Mouse (Mus musculus): ENCODE results near the gene B3gnt3. TPM values are rescaled to one million over a fixed set of nuclear protein-coding genes. Genes with fewer than 3 reads are reported as not detected.

B3gnt3 gene
- polyA plus RNA-seq, 1 experiment = 0.77 TPM

- Histone ChIP-seq H3K4me3 (replicated peaks) (no peak overlapping the region), H3K36me3 (replicated peaks; ENCODE audit: low read length) (peaks cover 70% of the 10 kb centered on the region), H3K27me3 (replicated peaks) (no peaks in the 10 kb centered on the region), H3K4me1 (peaks cover 43% of the 10 kb centered on the region), H3K9me3 (no peaks in the 10 kb centered on the region)
- no peak for TF ChIP-seq FLI1 (IDR thresholded peaks at IDR 0.05; ENCODE audit: low read length)
- no peak for TF ChIP-seq GATA1 (IDR thresholded peaks at IDR 0.05; ENCODE audit: borderline replicate concordance, low read length)
These were observed 21.9 kb downstream of the B3gnt3 start for GRCm38 (mm10) chr8:71679550-71680168.

DNA sequence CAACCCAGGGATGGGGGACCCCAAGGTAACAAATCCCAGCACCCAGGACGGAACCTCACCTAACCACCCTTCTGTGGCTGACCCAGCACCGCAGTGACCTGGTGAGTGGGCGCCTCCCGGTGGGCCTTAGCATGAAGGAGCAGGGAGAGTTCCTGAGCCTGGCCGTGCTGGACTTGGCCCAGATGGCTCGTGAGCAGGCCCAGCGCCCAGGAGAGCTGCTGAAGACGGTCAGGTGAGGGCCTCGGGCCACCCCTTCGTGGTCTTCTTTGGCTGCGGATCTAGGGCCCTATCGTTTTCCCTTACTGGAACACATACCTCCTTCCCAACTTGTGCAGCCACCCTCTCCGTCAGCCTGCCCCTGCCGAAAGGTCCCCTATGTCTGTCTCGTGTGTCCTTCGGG is 22.5 kb downstream of the B3gnt3 start:
- Histone ChIP-seq H3K36me3 (replicated peaks; ENCODE audit: low read length) (peaks cover 65% of the 10 kb centered on the region), H3K9me3 (no peaks in the 10 kb centered on the region), H3K4me3 (replicated peaks) (no peak overlapping the region), H3K4me1 (peaks cover 46% of the 10 kb centered on the region), H3K27me3 (replicated peaks) (no peaks in the 10 kb centered on the region)
- TF ChIP-seq FLI1 (IDR thresholded peaks at IDR 0.05; ENCODE audit: low read length) (no peak), GATA1 (IDR thresholded peaks at IDR 0.05; ENCODE audit: borderline replicate concordance, low read length) (no peak)

DNA sequence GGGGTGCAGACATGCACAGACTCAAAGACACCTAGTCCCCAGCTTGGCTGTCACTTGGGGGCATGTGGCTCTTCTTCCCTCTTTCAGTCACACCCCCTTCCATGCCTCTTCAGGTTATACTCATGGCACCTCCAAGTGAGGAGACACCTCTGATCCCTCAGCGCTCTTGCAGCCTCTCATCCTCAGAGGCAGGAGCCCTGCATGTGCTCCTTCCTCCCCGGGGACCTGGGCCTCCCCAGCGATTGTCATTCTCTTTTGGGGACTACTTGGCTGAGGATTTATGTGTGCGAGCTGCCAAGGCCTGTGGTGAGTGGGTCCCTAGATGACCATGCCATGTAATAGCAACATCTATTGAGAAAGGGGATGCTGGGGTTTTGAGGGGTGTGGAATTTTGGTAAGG is 23.4 kb downstream of the B3gnt3 start:
- TF ChIP-seq FLI1 (IDR thresholded peaks at IDR 0.05; ENCODE audit: low read length) = no peak
- no peak for TF ChIP-seq GATA1 (IDR thresholded peaks at IDR 0.05; ENCODE audit: borderline replicate concordance, low read length)
- H3K9me3 ChIP-seq = no peaks in the 10 kb centered on the region
- peaks cover 55% of the 10 kb centered on the region for H3K4me1 ChIP-seq
- H3K27me3 ChIP-seq (replicated peaks) = no peaks in the 10 kb centered on the region
- peak overlapping the region; percentile 97 for H3K4me3 ChIP-seq (replicated peaks)
- H3K36me3 ChIP-seq (replicated peaks; ENCODE audit: low read length) = peaks cover 56% of the 10 kb centered on the region

- no peak for TF ChIP-seq GATA1 (IDR thresholded peaks at IDR 0.05; ENCODE audit: borderline replicate concordance, low read length)
- Histone ChIP-seq H3K4me1 (peaks cover 61% of the 10 kb centered on the region), H3K4me3 (replicated peaks) (peak overlapping the region; percentile 97), H3K9me3 (no peaks in the 10 kb centered on the region), H3K27me3 (replicated peaks) (no peaks in the 10 kb centered on the region), H3K36me3 (replicated peaks; ENCODE audit: low read length) (peaks cover 49% of the 10 kb centered on the region)
These were observed 24.0 kb downstream of the B3gnt3 start for GRCm38 (mm10) chr8:71677555-71677954.

- H3K4me3 ChIP-seq (replicated peaks) = peak overlapping the region; percentile 97
- H3K27me3 ChIP-seq (replicated peaks) = no peaks in the 10 kb centered on the region
- H3K9me3 ChIP-seq = no peaks in the 10 kb centered on the region
- H3K36me3 ChIP-seq (replicated peaks; ENCODE audit: low read length) = peaks cover 42% of the 10 kb centered on the region
- no peak for TF ChIP-seq GATA1 (IDR thresholded peaks at IDR 0.05; ENCODE audit: borderline replicate concordance, low read length)
- TF ChIP-seq FLI1 (IDR thresholded peaks at IDR 0.05; ENCODE audit: low read length) = no peak
- peaks cover 69% of the 10 kb centered on the region for H3K4me1 ChIP-seq
These were observed 24.8 kb downstream of the B3gnt3 start for GRCm38 (mm10) chr8:71676803-71677202.

- TF ChIP-seq FLI1 (IDR thresholded peaks at IDR 0.05; ENCODE audit: low read length) (no peak), GATA1 (IDR thresholded peaks at IDR 0.05; ENCODE audit: borderline replicate concordance, low read length) (no peak)
- peaks cover 72% of the 10 kb centered on the region for H3K4me1 ChIP-seq
- no peaks in the 10 kb centered on the region for H3K27me3 ChIP-seq (replicated peaks)
- H3K36me3 ChIP-seq (replicated peaks; ENCODE audit: low read length) = peaks cover 36% of the 10 kb centered on the region
- H3K4me3 ChIP-seq (replicated peaks) = peak within 1 kb of the TSS; percentile 97
- H3K9me3 ChIP-seq = no peaks in the 10 kb centered on the region
These were observed 25.4 kb downstream of the B3gnt3 start, which contains the start of gene Jak3 for GRCm38 (mm10) chr8:71676020-71676741. Jak3 (plus strand) TSS chr8:71676296.

GRCm38 (mm10) chr8:71675456-71676019 is 26.1 kb downstream of the B3gnt3 start:
- Histone ChIP-seq H3K9me3 (no peaks in the 10 kb centered on the region), H3K4me3 (replicated peaks) (peak overlapping the region; percentile 97), H3K4me1 (peaks cover 76% of the 10 kb centered on the region), H3K27me3 (replicated peaks) (no peaks in the 10 kb centered on the region), H3K36me3 (replicated peaks; ENCODE audit: low read length) (peaks cover 29% of the 10 kb centered on the region)
- TF ChIP-seq FLI1 (IDR thresholded peaks at IDR 0.05; ENCODE audit: low read length) = no peak
- no peak for TF ChIP-seq GATA1 (IDR thresholded peaks at IDR 0.05; ENCODE audit: borderline replicate concordance, low read length)

DNA sequence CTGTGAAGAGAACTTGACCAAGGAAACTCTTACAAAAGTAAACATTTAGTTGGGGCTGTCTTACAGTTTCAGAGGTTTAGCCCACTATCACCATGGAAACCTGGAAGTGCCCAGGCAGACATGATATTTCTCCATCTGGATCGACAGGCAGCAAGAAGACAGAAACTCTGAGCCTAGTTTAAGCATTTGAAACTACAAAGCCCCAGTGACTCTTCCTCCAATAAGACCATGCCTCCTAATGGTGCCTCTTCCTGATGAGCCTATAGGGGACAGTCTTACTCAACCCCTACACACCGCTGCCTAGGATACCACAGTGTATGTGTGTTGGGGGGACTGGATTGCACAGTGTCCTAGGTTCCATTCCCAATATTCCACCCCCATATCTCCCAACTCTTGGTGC is 27.5 kb downstream of the B3gnt3 start:
- H3K4me3 ChIP-seq (replicated peaks) = no peak overlapping the region
- H3K36me3 ChIP-seq (replicated peaks; ENCODE audit: low read length) = peaks cover 15% of the 10 kb centered on the region
- H3K4me1 ChIP-seq = peaks cover 83% of the 10 kb centered on the region
- TF ChIP-seq FLI1 (IDR thresholded peaks at IDR 0.05; ENCODE audit: low read length) = no peak
- no peak for TF ChIP-seq GATA1 (IDR thresholded peaks at IDR 0.05; ENCODE audit: borderline replicate concordance, low read length)
- no peaks in the 10 kb centered on the region for H3K9me3 ChIP-seq
- H3K27me3 ChIP-seq (replicated peaks) = no peaks in the 10 kb centered on the region

DNA sequence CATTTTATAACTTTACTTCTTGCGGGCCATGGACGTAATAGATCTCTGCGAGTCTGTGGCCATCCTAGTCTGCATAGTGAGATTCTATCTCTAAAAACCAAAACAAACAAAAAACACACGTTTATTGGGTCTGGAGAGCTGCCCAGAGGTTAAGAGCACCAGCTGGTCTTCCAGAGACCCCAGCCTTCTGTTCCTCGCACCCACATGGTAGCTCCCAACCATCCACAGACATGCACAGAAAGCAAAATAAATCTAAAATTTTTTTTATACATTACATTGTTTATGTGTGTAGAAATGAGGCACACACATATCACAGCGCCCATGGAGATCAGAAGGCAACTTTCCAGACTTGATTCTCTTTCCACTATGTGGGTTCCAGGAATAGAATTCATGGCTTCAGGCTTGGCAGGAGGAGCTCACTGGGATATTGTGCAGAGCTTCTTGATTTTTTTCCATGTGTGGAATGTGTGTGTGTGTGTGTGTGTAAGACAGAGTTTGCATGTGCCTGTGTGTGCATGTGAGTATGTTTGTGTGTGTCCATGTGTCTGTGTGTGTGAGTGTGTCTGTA is 29.3 kb downstream of the B3gnt3 start:
- peak overlapping the region; percentile 95 for H3K4me3 ChIP-seq (replicated peaks)
- no peak for TF ChIP-seq FLI1 (IDR thresholded peaks at IDR 0.05; ENCODE audit: low read length)
- TF ChIP-seq GATA1 (IDR thresholded peaks at IDR 0.05; ENCODE audit: borderline replicate concordance, low read length) = no peak

DNA sequence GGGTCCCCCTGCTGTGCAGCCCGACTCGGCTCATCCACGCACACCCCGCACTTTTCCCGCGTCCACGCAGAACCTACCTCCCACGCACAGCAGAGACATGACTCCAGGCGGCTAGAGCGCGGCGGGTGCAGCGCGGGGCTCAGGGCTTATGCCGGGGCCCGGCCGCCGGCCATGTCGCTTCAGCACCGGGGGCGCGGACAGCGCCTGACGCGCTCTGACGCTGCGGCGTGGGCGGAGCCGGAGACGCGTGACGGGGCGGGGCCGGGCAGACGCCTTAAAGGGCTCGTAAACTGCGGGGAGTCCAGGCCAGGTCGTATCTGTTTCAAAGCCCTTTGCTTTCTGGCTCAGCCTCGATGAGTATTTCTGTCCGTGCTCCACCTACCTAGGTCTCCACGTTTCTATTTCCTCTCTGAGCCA is 30.0 kb downstream of the B3gnt3 start, which contains the start of gene Unc13a:
Gene Unc13a, minus strand, starts transcription at position 209 of the 417 bp plus-strand sequence.
- TF ChIP-seq GATA1 (IDR thresholded peaks at IDR 0.05; ENCODE audit: borderline replicate concordance, low read length) (no peak), FLI1 (IDR thresholded peaks at IDR 0.05; ENCODE audit: low read length) (no peak)
- Histone ChIP-seq H3K9me3 (no peaks in the 10 kb centered on the region), H3K4me3 (replicated peaks) (peak within 1 kb of the TSS; percentile 95), H3K27me3 (replicated peaks) (no peaks in the 10 kb centered on the region), H3K4me1 (peaks cover 86% of the 10 kb centered on the region), H3K36me3 (replicated peaks; ENCODE audit: low read length) (no peaks in the 10 kb centered on the region)

More for the DNA sequence above, 29.3 kb downstream of the B3gnt3 start:
- H3K27me3 ChIP-seq (replicated peaks) = no peaks in the 10 kb centered on the region
- H3K36me3 ChIP-seq (replicated peaks; ENCODE audit: low read length) = no peaks in the 10 kb centered on the region
- H3K4me1 ChIP-seq = peaks cover 83% of the 10 kb centered on the region
- H3K9me3 ChIP-seq = no peaks in the 10 kb centered on the region

Measured in megakaryocyte, embryonic 14.5 days (primary cell).